Mouse (Mus musculus): Measurements from ENCODE around the gene Dusp18.

The Dusp18 gene

GRCm38 (mm10) chr11:3930019-3930418, 35.0 kb downstream of the Dusp18 start:
- DNase-seq (ENCODE audit: low spot score in 2 of 2): no peak

- DNase-seq (ENCODE audit: low spot score in 2 of 2): no peak
These were observed 35.9 kb downstream of the Dusp18 start for GRCm38 (mm10) chr11:3930931-3931330.

GRCm38 (mm10) chr11:3931511-3932211, 36.6 kb downstream of the Dusp18 start, which contains the start of gene Tcn2:
Gene Tcn2 (minus strand): TSS chr11:3932159.
- DNase-seq (ENCODE audit: low spot score in 2 of 2): peak in 1 of 2 experiments; percentile 52

GRCm38 (mm10) chr11:3933756-3934285, 38.8 kb downstream of the Dusp18 start:
- DNase-seq (ENCODE audit: low spot score in 2 of 2): no peak

GRCm38 (mm10) chr11:3935135-3935534, 40.1 kb downstream of the Dusp18 start:
- DNase-seq (ENCODE audit: low spot score in 2 of 2): no peak

- DNase-seq (ENCODE audit: low spot score in 2 of 2): no peak
These were observed 41.3 kb downstream of the Dusp18 start for GRCm38 (mm10) chr11:3936318-3936717.

GRCm38 (mm10) chr11:3937321-3937874, 42.4 kb downstream of the Dusp18 start:
- DNase-seq (ENCODE audit: low spot score in 2 of 2): no peak

- no peak for DNase-seq (ENCODE audit: low spot score in 2 of 2)
These were observed 46.3 kb downstream of the Dusp18 start for GRCm38 (mm10) chr11:3941371-3941770.

- DNase-seq (ENCODE audit: low spot score in 2 of 2): no peak
These were observed 51.3 kb downstream of the Dusp18 start for GRCm38 (mm10) chr11:3946386-3946785.
